Mouse (Mus musculus) liver, embryonic 14.5 days (tissue): ENCODE results near the gene Mrps5.

Source experiments
- CTCF ChIP-seq: IDR thresholded peaks from 2 replicates; pipeline ENCODE4 v1.5.1; 2016; ENCODE audit warnings: antibody characterized with exemption, low read depth, control low read depth
- EP300 ChIP-seq: IDR thresholded peaks from 2 replicates; pipeline ENCODE4 v1.6.1; 2016; ENCODE audit warnings: antibody characterized with exemption, low read depth

- TF ChIP-seq CTCF (no peak), EP300 (no peak)
Observed at GRCm38 (mm10) chr2:127588897-127589296, 1.9 kb downstream of the Mrps5 start.
